Mouse (Mus musculus) gastrocnemius, postnatal 10 days (tissue): ENCODE data around the gene Krtap5-2. TPM values are rescaled to one million over a fixed set of nuclear protein-coding genes. Genes with fewer than 3 reads are reported as not detected.
"Not testable (repeated sequence)": the region's sequence is repeated elsewhere in the genome, so short reads cannot be mapped to it uniquely, and the experiment has no call there.

Experiments
- DNase-seq: peaks from one replicate; pipeline ENCODE4 v3.0.0; 2021; ENCODE audit warnings: mixed read lengths
- long read RNA-seq, 2 experiments: library from polyadenylated mRNA; stranded (forward); transcript quantifications; one replicate each; pipeline ENCODE4 v2.0.0; 2021
- total RNA-seq, 2 experiments: library from RNA; stranded (reverse); gene quantifications; 2 replicates each; pipeline ENCODE4 v1.2.3; 2021

The Krtap5-2 gene
- not detected for total RNA-seq
- long read RNA-seq, experiment 1, result 0 reads
- long read RNA-seq, experiment 2, result 0 reads

DNA sequence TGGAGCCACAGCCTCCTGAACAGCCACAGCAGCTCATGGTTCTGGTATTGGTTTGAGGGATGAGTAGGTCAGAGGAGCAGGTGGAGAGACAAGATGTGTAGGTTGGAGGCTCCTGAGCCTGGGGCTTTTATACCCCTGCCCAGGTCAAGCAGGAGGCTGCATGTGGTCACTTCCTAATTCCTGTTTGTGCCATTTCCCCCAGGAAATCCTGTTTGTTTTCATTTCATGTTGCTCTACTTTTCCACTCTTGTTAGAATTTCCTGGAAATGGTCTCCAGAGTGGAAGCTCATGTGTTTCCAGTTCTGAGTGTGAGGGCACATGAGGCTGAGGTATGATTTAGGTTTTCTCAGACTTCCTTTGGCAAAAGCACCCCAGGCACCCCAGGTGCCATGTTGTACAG is at the start of gene Krtap5-2:
TSS of gene Krtap5-2 (minus strand) at position 101 of the 400 bp plus-strand sequence.
- not testable (repeated sequence) for DNase-seq

DNA sequence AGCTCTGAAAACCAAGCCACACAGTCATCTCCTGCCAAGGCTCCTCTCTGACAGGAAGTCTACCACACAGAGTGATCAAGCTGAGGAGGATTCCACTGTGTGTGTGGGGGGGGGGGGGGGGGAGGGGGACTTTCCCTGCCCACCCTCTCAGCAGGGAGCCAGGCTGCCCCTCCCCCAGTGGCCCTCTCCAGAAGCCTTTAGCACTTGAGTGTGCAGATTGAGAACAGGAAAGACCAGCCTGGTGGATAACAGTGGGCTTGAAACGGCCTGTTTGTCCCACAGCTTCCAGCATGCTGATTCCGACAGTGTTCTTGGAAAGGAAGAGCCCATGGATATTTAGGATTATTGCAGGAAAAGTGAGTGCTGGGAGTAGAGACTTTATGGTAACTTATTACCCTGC is 48.7 kb upstream of the Krtap5-2 start:
- no peak for DNase-seq

DNA sequence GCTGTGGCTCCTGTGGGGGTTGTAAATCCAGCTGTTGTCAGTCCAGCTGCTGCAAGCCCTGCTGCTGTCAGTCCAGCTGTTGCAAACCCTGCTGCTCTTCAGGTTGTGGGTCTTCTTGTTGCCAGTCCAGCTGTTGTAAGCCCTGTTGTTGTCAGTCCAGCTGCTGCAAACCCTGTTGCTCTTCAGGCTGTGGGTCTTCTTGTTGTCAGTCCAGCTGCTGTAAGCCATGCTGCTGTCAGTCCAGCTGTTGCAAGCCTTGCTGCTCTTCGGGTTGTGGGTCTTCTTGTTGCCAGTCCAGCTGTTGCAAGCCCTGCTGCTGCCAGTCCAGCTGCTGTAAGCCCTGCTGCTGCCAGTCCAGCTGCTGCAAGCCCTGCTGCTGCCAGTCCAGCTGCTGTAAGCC is 36.3 kb upstream of the Krtap5-2 start:
- not testable (repeated sequence) for DNase-seq

DNA sequence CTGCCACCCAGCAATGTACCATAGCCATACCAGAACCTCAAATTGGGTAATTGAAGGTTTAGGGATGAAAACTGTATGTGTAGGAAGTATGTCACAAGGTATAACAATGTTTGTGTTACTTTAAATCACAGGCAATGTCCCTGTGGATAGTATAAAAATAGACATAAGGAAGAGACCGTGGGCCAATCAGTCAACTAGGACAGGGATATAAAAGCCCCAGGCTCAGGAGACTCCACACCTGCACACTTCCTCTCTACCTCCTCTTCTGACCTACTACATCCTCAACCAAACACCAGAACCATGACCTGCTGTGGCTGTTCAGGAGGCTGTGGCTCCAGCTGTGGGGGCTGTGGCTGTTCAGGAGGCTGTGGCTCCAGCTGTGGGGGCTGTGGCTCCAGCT is 35.8 kb upstream of the Krtap5-2 start, which contains the start of gene Gm7579:
TSS of gene Gm7579 (plus strand) at position 301 of the 400 bp plus-strand sequence.
- DNase-seq, result no peak

DNA sequence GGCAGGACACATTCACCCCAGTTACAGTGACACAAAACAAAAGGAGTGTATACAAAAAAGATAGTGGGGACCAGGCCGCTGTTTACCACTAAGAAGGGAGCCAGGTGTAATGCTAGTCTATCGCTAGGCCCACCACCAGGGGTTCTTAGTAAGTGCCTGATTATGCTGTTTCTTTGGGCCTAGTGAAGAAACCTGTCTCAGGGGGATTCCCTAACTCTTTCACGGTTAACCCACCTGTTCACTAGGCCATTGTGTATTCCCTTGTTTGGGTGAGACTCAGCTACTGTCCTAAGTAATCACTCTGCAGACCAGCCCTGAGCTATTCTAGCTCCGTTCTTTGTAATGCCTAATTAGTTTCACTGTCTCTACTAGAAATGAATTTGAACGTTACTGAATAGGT is 31.1 kb upstream of the Krtap5-2 start:
- DNase-seq, result not testable (repeated sequence)

GRCm38 (mm10) chr7:142205488-142205887 is 29.7 kb upstream of the Krtap5-2 start:
- no peak for DNase-seq

DNA sequence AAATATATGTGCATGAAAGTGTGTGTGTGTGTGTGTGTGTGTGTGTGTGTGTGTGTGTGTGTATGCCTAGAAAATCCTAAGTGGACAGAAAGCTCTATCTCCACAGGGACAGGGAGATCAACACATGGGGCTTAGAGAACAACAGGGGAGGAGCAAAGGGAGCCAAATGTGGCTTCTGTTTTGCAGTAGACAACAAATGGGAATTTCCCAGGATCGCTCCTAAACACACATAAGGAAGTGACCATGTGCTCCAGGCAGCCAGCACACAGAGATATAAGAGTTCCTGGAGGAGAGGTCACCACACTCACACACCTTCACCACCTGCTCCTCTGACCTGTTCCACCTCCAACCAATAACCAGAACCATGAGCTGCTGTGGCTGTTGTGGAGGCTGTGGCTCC is 25.3 kb upstream of the Krtap5-2 start, which contains the start of gene Krtap5-3:
TSS of gene Krtap5-3 (plus strand) at position 301 of the 400 bp plus-strand sequence.
- DNase-seq, result no peak

DNA sequence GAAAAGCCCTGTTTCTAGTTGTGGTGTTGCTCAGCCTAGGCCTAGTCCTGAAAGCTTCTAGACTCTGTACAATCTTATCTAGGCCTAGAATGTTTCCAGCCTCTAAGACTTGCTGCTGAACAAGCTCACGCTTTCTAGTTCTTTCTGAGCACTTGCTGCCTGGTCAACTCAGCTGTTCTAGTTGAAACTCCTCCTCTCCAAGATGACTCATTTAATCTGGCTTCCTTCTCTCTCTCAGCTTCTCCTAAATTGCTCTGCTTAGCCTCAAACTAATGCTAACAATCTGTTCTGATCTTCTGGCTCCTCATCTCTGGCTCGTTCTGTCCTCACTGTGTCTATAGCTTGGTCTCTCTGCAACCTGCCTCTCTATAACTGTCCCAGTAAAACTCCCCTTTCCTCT is 22.9 kb upstream of the Krtap5-2 start:
- DNase-seq, result no peak

DNA sequence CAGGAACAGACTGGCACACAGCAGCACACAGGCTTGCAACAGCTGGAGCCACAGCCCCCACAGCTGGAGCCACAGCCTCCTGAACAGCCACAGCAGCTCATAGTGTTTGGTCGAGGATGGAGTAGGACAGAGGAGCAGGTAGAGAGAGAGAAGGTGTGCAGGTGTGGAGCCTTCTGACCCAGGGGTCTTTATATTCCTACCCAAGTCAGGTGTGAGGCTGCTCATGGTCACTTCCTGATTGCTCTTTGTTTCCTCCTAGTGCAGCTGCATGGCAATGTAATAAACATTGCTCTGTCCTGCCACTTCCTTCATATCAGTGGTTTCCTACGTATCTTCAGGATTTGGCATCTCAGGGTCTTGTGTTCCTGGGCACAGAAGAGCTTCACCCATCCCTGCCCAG is 14.5 kb upstream of the Krtap5-2 start, which contains the start of gene Gm10153:
TSS of gene Gm10153 (minus strand) at position 101 of the 400 bp plus-strand sequence.
- no peak for DNase-seq

- no peak for DNase-seq
Measured at GRCm38 (mm10) chr7:142188156-142188555, 12.4 kb upstream of the Krtap5-2 start.

GRCm38 (mm10) chr7:142181021-142181420 is 5.2 kb upstream of the Krtap5-2 start:
- DNase-seq, result no peak

- DNase-seq, result no peak
Measured at GRCm38 (mm10) chr7:142178685-142179084, 2.9 kb upstream of the Krtap5-2 start.

GRCm38 (mm10) chr7:142169836-142170235 is 6.0 kb downstream of the Krtap5-2 start:
- DNase-seq, result no peak

GRCm38 (mm10) chr7:142165639-142166038 is 10.2 kb downstream of the Krtap5-2 start, which contains the start of gene Gm4553:
Gene Gm4553 (minus strand): TSS chr7:142165739.
- DNase-seq, result not testable (repeated sequence)

- DNase-seq, result no peak
Measured at GRCm38 (mm10) chr7:142159366-142159765, 16.4 kb downstream of the Krtap5-2 start.

- not testable (repeated sequence) for DNase-seq
Measured at GRCm38 (mm10) chr7:142157013-142157412, 18.8 kb downstream of the Krtap5-2 start, which contains the start of gene Gm29735. Gene Gm29735 (minus strand): TSS chr7:142157113.

- no peak for DNase-seq
Measured at GRCm38 (mm10) chr7:142155308-142155707, 20.5 kb downstream of the Krtap5-2 start.

- DNase-seq, result no peak
Measured at GRCm38 (mm10) chr7:142152191-142152590, 23.6 kb downstream of the Krtap5-2 start.

DNA sequence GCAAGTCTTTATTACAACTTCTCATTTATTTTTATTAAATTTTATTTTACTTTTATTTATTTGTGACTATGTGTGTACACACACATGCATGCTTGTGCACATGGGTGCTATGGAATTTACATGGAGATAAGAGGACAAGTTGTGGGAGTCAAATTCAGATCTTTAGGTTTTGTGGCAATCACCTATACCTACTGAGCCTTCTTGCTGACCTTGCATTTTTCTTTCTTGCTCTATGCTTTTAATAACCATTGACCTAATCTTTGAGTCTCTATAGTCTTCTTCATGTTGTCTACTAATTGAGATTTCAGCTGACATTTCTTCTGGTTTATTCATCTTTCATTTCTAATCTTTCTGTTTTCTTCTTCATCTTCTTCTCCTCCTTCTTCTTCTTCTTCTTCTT is 27.2 kb downstream of the Krtap5-2 start:
- DNase-seq, result no peak

- peak; percentile 31 for DNase-seq
Measured at GRCm38 (mm10) chr7:142146033-142146432, 29.8 kb downstream of the Krtap5-2 start.

DNA sequence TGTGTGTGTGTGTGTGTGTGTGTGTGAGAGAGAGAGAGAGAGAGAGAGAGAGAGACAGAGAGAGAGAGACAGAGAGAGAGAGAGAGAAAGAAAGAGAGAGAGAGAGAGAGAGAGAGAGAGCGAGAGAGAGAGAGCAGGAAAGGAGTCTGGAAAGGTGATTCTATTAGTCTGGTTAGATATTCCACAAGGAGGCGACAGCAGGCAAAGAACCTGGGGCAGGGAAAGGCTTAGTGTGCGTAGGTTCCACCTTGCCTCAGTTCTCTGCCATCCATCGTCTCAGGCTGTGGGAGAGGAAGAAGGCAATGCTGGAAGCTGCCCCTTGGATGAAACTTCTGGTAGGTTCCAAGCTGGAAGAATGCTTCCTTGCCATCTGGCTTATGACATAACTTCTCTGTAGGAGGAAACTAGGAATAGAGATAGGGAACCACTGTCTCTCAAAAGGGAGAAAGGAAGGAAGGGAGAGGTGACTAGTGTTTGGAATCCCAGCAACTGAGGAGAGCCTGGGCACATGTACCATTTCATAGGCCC is 30.3 kb downstream of the Krtap5-2 start:
- no peak for DNase-seq

- DNase-seq, result no peak
Measured at GRCm38 (mm10) chr7:142144507-142144906, 31.3 kb downstream of the Krtap5-2 start, which contains the start of gene Gm45337. Gene Gm45337 (minus strand): TSS chr7:142144607.

- DNase-seq, result not testable (repeated sequence)
Measured at GRCm38 (mm10) chr7:142143506-142144010, 32.2 kb downstream of the Krtap5-2 start.

GRCm38 (mm10) chr7:142140696-142141095 is 35.1 kb downstream of the Krtap5-2 start:
- no peak for DNase-seq
